Mouse (Mus musculus): ENCODE results near the gene Snf8.

DNA sequence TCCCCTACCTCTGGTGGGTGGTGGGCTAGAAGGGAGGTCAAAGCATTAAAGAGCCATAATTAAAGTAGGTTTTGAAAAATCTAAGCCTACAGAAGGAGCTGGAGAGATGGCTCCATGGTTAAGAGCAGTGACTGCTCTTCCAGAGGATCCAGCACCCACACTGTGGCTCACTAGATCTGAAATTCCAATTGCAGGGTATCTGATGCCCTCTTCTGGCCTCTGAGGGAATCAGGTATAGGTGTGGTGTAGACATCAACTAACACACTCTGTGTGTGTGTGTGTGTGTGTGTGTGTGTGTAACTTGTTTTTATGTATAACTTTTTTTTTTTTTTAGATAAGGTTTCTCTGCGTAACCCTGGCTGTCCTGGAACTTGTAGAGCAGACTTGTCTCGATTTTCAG lies 56.4 kb downstream of the Snf8 start:
- TF ChIP-seq CTCF (IDR thresholded peaks at IDR 0.05; ENCODE audit: borderline replicate concordance, insufficient read depth, low read length) (no peak), POLR2A (IDR thresholded peaks at IDR 0.05; ENCODE audit: low read depth, low read length) (no peak)
